Mouse (Mus musculus) frontal cortex, postnatal 25 days (tissue): Measurements from ENCODE around the gene Psmb8.

Source experiments
- DNase-seq, 2 experiments: peaks; one replicate each; pipeline ENCODE4 v3.0.0; 2022; ENCODE audit warnings: low spot score in 2 of 2

Gene Psmb8

DNA sequence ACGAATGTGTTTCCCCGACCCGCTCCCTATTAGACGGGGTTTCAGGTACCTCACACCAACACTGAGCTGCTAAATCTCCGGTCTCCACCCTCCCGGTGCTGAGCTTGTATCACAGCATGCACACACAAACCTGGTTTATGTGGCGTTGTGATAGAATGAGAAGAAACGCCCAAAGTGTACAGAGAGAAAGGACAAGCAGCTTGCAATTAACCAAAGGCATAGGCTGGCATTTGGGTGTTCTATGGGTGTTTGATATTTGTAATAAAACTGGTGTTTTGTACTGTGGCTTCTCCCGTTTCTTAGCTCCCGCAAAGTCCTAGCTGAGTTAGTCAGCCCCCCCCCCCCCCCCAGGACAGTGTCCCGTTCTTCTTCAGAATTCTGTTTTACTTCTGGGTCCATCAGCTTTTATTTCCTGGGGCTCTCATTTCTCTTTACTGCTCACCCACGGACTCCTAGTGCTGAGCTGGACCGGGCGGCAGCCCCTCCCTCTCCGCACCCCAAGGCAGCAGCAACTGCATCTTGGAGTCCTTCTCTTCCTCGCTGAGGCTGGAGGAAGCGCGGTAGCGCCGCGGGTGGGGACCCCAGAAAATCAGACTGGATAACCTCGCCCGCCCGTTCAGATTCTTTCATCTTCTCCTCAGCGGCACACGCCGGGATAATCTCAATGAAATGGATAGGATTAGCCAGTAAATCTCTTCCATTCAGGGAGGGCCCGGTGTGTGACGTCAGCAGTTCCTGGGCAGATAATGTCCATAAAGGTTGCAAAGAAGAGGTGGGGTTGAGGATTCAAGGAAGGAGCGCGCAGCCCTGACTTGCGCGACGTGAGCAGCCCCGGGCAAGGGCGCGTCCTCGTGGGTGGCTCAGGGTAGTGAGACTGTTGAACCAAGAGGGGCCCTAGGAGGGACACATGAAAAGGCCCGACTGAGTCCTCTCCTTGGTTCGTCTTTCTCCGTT lies at the start of gene Psmb8:
Gene Psmb8, plus strand, starts transcription at position 781 of the 954 bp plus-strand sequence.
- peak; percentile 65 to 70 for DNase-seq

DNA sequence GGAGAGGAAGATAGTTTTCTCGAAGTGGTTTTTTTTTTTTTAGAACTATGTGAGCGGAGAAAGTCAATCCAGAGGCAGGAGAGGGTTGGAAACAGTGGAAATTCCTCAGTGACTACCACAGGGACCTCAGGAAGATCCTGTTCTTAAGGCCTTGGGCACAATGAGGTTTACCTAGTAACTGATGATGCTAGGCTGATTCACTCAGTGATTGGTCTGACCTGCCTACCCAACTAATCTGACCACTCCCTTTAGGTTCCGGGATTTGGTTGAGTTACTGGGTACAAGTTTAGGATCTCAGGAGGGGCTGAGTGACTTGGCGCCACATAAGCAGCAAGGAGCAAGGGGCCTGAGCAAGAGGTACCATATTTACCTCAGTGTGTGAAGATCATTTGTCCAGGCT lies 44.6 kb upstream of the Psmb8 start, which contains the start of gene H2-DMb1:
Gene H2-DMb1, plus strand, starts transcription at position 150 of the 400 bp plus-strand sequence.
- DNase-seq: no peak

DNA sequence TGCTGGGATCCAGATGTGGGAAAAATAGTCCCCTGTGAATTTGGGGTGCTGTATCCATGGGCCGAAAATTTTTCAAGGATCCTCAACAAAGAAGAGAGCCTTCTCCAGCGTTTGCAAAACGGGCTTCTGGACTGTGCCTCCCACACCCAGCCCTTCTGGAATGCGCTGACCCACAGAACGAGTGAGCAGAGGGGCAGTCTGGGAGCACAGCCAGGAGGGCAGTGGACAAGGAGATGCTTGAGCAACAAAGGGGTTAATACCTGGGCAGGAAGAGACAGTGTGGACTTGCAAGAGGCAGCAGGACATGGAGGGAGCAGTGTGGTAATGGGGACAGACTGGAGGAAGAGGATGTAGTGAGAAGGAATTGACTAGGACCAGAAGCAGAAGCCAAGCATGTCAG lies 42.0 kb upstream of the Psmb8 start:
- DNase-seq: no peak

DNA sequence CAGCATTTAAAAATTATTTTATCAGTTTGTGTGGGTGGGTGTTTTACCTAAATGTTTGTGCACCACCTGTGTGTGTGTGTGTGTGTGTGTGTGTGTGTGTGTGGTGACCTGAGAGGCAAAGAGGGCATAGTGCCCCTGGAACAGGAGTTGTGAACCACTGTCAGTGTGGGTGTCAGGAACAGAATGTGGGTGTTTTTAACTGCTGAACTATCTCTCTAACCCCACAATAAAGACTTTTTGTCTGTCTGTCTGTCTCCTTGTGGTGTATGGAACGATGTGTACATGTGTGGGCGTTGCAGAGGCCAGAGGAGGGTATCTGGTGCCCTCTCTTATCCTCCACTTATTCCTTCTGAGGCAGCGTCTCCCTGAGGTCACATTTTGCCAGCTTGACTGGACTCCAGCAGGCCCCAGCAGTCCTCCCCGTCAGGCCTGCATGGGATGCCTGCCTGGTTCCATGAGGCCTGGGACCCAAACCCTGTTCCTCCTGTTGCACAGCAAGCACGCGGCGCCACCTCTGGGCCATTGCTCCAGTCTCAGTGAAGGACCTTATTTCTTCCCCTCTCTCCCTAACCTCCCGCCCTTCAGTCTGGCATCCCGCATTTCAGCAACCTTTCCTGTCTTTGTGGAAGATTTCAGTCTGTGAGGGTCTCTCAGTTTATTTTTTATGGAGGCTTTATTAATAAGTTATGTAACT lies 33.2 kb upstream of the Psmb8 start:
- no peak for DNase-seq

DNA sequence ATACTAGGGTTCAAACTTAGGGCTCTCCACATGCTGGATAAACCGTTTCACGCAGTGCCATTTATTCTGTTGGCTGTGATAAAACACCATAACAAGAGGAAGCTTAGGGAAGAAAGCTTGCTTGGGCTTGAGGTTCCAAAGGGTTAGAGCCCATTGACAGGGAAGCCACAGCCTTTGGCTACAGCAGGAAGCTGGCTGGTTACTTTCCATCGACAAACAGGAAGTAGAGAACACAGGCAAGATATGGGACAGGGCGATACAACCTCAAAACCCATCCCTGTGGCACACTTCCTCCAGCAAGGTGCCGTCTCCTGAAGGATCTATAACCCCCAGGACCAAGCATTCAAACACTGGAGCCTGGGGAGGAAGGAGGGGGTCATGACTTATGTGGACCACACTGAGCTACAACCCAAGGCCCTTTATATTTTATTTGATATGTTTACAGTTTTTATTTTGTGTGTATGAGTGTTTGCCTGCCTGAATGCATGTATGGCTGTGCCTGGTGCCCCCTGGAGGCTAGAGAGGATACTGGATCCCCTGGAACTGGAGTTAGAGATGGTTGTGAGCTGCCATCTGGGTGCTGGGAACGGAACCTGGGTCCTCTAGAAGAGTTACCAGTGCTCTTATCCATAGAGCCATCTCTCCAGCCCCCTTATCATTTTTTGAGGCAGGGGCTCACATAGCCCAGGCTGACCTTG lies 32.3 kb upstream of the Psmb8 start:
- no peak for DNase-seq

DNA sequence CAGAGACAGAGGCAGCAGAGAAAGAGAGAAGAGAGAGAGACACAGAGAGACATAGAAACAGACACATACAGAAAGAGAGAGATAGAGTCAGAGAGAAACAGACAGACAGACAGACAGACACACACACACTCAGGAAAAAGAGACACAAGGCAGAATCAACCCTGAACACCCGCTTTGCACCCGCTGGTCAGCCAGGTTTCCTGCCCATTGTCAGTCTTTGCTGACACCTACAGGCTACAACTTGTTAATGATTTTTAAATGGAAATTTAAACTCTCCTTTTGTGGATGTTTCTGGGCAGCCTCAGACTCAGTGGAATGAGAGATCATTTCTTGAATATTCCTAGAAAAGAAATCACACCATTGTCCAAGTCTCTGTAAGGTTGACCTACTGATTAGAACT lies 28.2 kb upstream of the Psmb8 start:
- DNase-seq: no peak

DNA sequence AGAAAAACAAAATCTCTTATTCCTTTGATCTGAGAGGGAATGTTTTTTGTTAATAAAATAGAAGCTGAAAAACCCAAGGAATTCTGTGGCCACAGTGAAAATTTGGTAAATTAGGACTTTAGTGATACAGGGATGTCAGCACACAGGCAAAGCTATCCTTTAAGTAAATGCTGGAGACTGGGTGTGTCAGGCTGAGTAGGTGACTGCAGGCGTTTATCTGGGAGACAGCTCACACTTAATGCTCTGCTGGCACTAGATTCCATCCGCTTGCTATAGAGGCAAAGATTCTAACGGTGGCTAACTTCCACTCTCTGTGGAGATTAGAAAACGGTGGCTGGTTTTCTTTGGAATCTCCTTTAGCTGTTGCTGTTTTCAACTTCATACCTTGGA lies 27.0 kb upstream of the Psmb8 start:
- no peak for DNase-seq

DNA sequence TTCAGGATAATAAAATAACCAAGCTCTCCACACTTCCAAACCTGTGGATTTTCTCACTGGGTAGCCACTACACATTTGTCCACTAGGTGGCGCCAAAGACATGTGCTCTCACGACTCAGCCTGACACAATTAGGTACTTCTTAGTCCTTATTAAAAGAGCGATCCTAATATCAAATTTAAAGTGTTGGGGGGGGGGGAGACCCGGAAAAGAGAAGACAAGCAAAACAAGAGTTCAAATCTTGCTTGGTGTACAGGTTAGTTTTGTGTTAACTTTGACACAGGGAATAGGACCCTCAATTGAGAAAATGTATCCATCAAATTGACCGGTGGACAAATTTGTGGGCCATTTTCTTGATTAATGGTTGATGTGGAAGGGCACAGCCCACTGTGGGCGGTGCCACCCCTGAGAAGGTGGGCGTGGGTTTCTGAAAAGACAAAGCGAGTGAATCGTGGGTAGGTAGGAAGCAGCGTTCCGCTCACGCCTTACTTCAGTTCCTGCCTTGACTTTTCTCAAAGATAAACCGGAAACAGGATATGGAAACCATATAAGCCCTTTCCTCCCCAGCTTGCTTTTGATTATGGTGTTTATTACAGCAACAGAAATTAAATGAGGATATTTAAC lies 26.5 kb upstream of the Psmb8 start:
- peak; percentile 78 to 82 for DNase-seq

DNA sequence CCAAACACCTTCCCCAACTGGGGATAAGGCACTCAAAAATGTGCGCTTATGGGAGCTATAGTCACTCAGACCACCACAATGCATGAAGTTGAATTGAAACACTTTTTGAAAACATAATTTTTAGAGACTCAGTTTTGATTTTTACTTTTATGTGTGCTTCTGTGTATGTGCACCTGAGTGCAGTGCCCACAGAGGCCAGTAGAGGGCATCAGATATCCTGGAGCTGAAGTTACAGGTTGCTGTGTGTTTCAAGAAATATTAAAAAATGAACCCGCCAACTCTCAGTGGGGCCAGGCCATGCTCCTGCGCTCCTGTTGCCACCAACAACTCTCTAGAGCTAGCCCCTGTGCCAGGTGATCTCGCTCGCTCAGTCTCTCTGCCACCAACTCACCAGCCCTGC lies 25.0 kb upstream of the Psmb8 start:
- no peak for DNase-seq

DNA sequence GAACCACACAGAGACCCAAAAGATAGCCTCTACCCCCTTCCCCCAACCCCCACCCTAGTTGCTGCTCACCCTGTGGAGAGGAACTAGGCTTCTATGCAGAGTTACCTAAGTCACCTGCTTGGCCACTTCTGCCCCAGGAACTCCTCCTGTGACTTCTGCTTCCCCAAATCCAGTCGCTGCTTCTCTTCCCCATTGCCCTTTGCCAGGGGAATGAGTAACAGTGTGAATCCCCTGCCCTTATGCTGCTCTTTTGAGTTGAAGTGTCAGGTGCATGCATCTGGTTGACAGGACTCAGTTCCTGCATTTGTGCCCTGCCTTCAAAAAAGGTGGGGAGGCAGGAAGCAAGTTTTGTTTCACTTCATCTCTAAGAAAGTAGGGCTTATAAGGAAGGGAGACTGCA lies 23.4 kb upstream of the Psmb8 start:
- no peak for DNase-seq

DNA sequence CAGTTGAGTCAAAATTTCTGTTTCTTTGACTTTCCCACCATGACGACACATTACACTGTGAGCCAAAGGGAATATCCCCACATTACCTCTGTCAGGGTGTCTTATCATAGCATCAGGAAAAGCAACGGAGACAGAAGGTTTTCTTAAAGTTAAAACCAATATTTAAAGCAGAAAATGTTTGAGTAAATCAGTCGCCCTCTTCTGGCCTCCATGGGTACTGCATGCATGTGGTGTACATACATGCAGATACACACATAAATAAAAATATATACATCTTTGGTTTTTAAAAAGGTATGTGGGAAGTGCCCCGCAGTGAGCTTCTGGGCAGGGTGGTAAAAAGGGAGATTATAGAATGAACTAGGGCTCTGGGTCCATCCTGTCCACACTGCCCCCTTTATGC lies 20.3 kb upstream of the Psmb8 start:
- no peak for DNase-seq

DNA sequence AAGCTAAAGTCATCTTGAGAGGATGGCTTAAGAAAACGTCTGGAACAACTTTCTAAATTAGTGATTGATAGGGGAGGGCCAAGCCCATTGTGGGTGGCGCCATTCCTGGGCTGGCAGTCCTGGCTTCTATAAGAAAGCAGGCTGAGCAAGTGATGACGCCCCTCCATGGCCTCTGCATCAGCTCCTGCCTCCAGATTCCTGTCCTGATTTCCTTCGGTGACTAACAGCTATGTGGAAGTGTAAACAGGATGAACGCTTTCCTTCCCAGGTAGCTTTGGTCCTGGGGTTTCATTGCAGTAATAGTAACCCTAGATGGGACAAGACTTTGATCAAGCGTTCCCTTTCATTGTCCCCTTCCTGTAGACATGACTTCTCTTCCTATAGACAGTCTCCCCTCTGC lies 18.5 kb upstream of the Psmb8 start:
- no peak for DNase-seq

DNA sequence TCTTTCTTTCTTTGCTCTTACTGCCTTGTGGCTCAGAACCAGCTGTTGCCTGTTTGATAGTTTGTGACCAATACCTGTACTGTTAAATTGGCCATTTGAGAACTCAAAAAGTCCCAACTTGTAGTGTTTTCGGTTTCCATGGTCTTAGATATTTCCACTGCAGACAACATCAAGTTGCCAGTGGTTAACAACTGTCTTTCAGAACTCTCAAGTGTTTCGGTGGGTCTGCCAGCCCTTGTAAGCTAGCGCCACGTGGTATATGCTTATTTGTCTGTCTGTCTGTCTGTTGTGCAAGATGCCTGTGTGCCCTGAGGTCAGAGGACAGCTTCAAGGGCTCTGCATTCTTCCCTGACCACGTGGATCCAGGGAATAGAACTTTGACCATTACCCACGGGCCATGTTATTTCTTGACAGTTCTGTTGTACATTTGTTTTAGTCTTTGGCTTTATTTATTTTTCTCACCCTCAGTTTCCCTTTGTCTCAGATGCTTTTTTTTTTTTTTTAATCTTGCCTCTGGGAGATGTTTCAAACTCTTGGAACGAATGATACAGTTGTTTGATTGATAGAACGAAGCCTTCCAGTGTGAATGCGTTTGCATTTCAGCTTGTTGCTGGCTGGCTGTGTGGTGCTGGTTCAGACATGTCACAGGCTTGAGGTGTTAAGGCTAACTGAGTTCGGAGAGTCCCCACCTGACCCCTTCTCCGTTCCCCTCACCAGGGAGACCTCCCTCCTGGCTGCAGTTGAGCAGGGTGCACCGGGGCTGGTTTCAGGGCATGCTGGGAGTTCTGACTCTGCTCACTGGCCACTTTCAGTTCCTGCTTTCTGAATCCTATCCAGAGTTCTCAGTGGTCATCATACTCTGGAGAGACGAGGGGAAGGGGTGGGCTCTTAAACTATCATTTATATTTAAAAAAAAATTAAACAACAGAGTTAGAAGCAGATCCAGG lies 17.3 kb upstream of the Psmb8 start:
- DNase-seq: no peak

DNA sequence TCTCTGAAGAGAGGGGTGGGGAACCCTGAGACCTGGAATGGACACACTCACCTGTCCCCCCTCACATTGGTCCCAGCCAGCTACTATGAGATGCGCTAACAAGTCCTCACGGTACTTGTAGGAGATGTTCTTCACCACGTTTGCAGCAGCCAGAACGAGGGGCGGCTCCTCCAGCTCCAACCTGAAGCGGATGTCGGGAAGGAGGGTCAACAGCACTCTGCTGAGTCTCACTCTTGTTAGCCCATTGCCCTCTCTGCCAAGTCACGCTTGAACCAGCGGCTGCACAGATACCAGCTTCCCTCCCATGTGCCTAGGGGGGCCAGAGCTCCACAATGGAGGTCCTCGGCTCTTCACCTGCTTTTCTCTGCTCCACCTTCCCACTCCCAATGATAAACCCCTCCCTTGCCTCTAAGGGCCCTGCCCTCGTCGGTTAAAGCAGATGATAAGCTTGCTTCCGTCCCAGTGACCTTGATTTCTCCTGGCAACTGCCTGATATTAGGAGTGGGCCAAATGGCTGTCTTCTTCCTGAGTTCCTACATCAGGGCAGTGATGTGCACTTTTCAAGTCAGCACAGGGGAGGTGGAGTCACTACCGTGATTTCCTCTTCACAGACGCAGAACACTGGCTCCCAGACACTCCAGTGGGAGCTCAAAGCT lies 13.8 kb upstream of the Psmb8 start:
- DNase-seq: no peak

DNA sequence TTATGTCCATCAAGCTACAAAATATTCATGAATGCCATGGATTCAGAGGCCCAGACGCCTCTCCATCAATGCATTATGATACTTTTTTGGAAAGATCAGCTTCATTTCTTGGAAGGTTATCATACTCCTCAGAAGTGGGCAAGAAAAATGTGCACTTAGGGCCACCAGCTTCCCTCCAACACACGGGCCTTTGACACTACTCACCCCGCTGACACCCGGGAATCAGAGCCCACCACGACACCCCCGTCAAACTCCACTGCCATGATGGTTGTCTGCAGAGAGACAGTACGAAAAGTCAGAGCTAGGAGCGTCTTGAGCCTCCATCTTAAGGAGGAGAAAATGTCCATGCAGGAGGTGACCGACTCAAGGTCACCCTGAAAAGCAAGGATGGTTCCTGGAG lies 12.0 kb upstream of the Psmb8 start:
- no peak for DNase-seq

DNA sequence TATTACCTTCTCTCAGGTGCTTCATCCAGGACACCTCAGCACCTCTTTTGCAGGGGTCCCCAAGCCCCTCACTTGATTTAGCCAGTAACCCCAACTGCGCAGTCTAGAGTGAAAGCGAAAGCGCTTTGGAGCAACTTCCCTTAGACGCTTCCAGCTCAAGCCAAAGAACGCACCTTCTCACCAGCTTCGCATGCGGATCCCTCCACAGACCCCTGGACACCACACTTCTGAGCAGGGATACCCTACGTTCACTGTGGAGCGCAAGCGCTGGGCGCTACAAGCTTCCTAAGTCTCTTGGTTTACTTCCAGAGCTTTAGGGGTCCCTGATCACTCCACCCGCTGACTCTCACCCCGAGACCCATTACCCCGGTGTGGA lies 10.6 kb upstream of the Psmb8 start:
- no peak for DNase-seq

DNA sequence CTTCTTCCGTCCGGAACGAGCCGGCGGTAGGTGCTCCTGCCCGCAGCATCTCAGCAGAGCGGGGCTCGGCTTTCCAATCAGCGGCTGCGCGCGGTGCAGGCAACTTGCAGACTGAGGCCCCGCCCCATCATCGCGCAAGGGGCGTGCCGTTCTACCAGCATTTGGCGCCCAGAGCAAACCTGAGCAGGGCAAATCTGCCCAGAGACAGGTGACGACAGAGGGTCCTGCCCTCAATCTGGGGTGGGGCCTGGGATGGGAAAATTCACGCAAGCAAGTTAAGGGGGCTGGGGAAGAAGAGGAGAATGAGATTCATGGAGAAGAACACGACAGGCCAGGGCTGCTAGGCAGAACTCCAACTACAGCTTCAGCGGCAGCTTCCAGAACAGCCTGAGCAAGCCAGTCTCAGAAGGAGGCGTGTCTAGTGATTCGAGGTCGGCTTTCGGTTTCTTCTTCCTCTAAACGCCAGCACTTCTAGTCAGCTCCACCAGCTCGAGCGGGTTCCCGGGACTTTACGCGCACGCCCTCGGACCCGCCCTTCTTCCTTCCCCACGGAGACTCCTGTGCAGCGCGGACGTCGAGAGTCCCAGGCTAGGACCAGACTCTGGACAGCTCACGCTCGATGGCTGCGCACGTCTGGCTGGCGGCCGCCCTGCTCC lies 10.1 kb upstream of the Psmb8 start, which contains the start of the genes Tap1 and Psmb9:
Gene Tap1, plus strand, starts transcription at position 293 of the 656 bp plus-strand sequence.
Gene Psmb9, minus strand, starts transcription at position 504 of the 656 bp plus-strand sequence.
- peak; percentile 94 for DNase-seq

DNA sequence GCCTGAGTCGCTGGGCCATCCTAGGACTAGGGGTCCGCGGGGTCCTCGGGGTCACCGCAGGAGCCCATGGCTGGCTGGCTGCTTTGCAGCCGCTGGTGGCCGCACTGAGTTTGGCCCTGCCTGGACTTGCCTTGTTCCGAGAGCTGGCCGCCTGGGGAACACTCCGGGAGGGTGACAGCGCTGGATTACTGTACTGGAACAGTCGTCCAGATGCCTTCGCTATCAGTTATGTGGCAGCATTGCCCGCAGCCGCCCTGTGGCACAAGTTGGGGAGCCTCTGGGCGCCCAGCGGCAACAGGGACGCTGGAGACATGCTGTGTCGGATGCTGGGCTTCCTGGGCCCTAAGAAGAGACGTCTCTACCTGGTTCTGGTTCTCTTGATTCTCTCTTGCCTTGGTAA lies 9.5 kb upstream of the Psmb8 start:
- DNase-seq: no peak

DNA sequence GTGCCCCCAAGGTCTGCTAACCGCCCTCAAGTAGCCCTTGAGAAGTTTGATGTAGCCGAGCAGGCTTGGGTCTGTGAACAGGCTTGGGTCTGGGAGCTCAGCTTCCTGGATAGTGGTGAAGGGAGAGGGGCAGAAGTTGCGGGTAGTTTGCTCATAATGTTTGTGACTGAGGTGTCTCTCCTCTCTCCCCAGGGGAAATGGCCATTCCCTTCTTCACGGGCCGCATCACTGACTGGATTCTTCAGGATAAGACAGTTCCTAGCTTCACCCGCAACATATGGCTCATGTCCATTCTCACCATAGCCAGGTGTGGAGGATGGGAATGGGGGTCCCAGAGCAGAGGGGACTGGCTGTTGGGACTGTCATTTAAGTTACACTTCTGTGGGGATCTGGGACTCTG lies 8.5 kb upstream of the Psmb8 start:
- DNase-seq: no peak

DNA sequence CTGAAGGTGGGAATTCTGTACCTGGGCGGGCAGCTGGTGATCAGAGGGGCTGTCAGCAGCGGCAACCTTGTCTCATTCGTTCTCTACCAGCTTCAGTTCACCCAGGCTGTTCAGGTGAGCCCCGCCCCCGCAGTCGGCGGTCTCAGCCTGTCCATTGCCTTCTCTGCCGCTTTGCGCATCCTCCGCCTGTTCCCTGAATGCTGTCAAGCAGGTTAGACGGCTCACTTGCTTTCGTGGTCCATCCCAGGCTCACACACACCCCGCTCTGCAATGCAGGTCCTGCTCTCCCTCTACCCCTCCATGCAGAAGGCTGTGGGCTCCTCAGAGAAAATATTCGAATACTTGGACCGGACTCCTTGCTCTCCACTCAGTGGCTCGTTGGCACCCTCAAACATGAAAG lies 4.7 kb upstream of the Psmb8 start:
- no peak for DNase-seq
